Mouse (Mus musculus): ENCODE measurements around the gene Zwilch.

DNA sequence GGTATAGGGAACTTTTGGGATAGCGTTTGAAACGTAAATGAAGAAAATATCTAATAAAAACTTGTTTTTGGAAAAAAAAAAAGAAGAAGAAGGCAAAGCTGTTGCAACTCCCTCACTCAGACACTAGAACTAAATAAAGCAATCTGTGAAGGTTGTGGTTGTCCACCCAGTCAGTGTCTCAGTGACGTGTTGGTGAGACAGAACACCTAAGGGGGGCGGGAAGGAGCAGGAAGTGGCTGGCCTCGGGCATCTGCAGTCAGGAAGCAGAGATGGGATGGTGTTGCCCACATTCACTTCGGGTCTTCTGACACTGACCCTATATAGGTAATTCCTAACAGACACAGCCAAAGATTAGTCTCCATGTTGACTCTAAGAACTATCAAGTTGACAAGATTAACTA lies 57.1 kb downstream of the Zwilch start:
- no peak for TF ChIP-seq CTCF (conservative IDR thresholded peaks at IDR 0.05; ENCODE audit: insufficient read depth, insufficient read length, low read depth, low read length)
- no peak for TF ChIP-seq POLR2A (IDR thresholded peaks at IDR 0.05; ENCODE audit: low read depth, low read length)
